Mouse (Mus musculus) Patski (cell line): ENCODE results near the gene Fkrp. TPM values are rescaled to one million over a fixed set of nuclear protein-coding genes. Genes with fewer than 3 reads are reported as not detected.

Source experiments
- ATAC-seq: fragments of 100-300 bp; one replicate; pipeline ENCODE4 v1.8.0; 2021
- CTCF ChIA-PET: fragments of 350-600 bp; sonication (Branson Sonifier 250); formaldehyde crosslinking; loops from one replicate; lab custom pipeline; 2022; ENCODE audit warnings: inconsistent platforms; lab: Charles Lee
- POLR2A ChIA-PET: fragments of 350-600 bp; sonication (Branson Sonifier 250); formaldehyde crosslinking; loops from one replicate; lab custom pipeline; 2022; ENCODE audit warnings: antibody characterized with exemption, inconsistent platforms; lab: Charles Lee
- DNase-seq: peaks from one replicate; pipeline ENCODE4 v3.0.0-alpha.2; 2011; ENCODE audit warnings: low read depth, low spot score
- H3K27me3 ChIP-seq: fragments of 371-371 bp; one replicate; pipeline ENCODE4 v1.5.1; 2021
- CTCF ChIP-seq: fragments of 100-300 bp; IDR thresholded peaks from one replicate; pipeline ENCODE4 v1.5.1; 2021
- in situ Hi-C: fragments of 300-500 bp; cut with MboI; formaldehyde crosslinking; loops from 3 replicates; pipeline ENCODE4 v1.11.1; 2018; ENCODE audit warnings: low pct_unique_long_range_greater_than_20kb, mixed read lengths
- polyA plus RNA-seq: library from polyadenylated mRNA; unstranded; gene quantifications from one replicate; pipeline ENCODE4 v1.2.3, GENCODE M21; 2021

Gene Fkrp
- polyA plus RNA-seq, 1 experiment from 2014 or later = 33.4 TPM

DNA sequence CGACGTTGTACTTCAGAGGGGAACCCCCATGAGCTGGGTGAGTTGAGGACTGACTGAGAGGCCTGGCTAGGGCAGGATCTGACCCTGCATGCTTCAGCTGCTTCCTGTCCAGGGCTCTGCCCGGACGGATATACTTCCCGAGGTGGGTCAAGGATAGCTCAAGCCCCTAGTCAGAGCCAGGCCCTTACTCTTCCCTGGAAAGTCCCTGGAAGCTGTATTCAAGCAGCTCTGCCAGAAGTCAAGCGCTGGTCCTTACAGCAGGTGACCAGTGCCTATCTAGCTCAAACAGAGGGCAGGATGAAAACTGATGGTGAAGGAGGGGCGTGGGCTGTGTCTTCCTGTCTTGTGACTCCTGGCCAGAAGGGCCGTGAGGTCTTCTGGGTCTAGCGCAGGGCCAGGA, 13.9 kb upstream of the Fkrp start:
- ATAC-seq (no peak), DNase-seq (no peak)
- no peaks in the 10 kb centered on the region for H3K27me3 ChIP-seq
- in situ Hi-C loops = no loop called here
- ChIA-PET CTCF (interaction anchor here (0.8 to 1.4 kb wide), 3 partner anchors 21 to 201 kb away, joined by 3 read pairs; no protein-coding TSS in a partner anchor), POLR2A (no interaction called here)
- no peak for TF ChIP-seq CTCF

GRCm38 (mm10) chr7:16827274-16827673, 10.7 kb upstream of the Fkrp start:
- no peak for DNase-seq
- ChIA-PET POLR2A (interaction anchor here (1.7 kb wide), 1 partner anchor 10 kb away, joined by 3 read pairs; the partner anchor contains the start of gene Fkrp), CTCF (no interaction called here)
- in situ Hi-C loops = no loop called here
- no peaks in the 10 kb centered on the region for H3K27me3 ChIP-seq
- TF ChIP-seq CTCF = no peak
- ATAC-seq = no peak

DNA sequence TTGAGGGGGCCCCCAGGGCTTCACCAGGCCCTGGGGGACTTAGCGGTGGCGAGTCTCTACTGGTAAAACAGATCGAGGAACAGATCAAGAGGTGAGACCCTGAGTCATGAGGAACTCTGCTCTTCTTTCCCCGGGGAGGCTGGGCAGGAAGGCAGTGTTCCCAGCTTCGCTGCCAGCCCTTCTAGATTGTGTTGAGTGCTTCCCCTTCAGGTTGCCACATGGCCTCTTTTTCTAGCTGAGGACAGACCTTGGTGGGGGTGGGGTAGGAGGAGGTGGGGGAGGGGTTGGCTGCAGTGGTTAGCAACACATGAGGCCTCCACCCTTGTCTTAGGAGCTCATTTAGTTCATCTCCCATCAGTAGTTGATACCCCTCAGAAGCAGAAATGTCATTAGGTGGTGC, 10.0 kb upstream of the Fkrp start:
- ATAC-seq (no peak), DNase-seq (no peak)
- in situ Hi-C loops = no loop called here
- no peaks in the 10 kb centered on the region for H3K27me3 ChIP-seq
- ChIA-PET POLR2A (interaction anchor here (0.6 kb wide), 1 partner anchor 37 kb away, joined by 3 read pairs; no protein-coding TSS in a partner anchor), CTCF (no interaction called here)
- no peak for TF ChIP-seq CTCF

DNA sequence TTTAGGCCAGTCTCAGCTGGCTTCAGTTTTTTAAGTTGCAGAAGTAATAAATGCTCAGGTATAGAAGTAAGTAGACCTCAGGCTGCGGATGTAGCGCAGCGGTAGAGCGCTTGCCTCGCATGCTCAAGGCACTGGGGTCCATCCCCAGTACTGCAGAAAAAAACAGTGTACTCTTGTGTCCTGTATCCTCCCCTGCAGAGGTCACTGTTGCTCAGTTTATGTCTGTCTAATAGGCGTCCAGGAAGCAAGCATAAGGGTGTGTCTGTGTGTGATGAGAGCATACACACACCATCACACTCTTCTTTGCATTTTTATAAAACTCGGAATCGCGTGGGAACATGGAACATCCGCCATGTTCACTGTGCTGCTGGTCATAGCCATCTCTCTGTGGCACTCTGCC, 9.3 kb upstream of the Fkrp start:
- DNase-seq (no peak), ATAC-seq (no peak)
- no peak for TF ChIP-seq CTCF
- no peaks in the 10 kb centered on the region for H3K27me3 ChIP-seq
- ChIA-PET POLR2A (no interaction called here), CTCF (no interaction called here)
- in situ Hi-C loops = no loop called here

- in situ Hi-C loops = no loop called here
- no peak for TF ChIP-seq CTCF
- ChIA-PET POLR2A (no interaction called here), CTCF (no interaction called here)
- H3K27me3 ChIP-seq = no peaks in the 10 kb centered on the region
- ATAC-seq (no peak), DNase-seq (no peak)
Observed at GRCm38 (mm10) chr7:16823734-16824133, 7.2 kb upstream of the Fkrp start.

- ATAC-seq (no peak), DNase-seq (no peak)
- no peak for TF ChIP-seq CTCF
- POLR2A ChIA-PET = interaction anchor here (0.5 kb wide), 1 partner anchor 49 kb away, joined by 3 read pairs; no protein-coding TSS in a partner anchor
- in situ Hi-C loops = no loop called here
- CTCF ChIA-PET = interaction anchor here (1.0 kb wide), 1 partner anchor 38 kb away, joined by 4 read pairs; no protein-coding TSS in a partner anchor
- no peaks in the 10 kb centered on the region for H3K27me3 ChIP-seq
Observed at GRCm38 (mm10) chr7:16821669-16822101, 5.2 kb upstream of the Fkrp start.

- in situ Hi-C loops = no loop called here
- POLR2A ChIA-PET = interaction anchor here (0.5 to 0.7 kb wide), 2 partner anchors 29 to 49 kb away, joined by 3 to 4 read pairs; no protein-coding TSS in a partner anchor
Observed at GRCm38 (mm10) chr7:16821091-16821490, 4.6 kb upstream of the Fkrp start.

GRCm38 (mm10) chr7:16820271-16820763, 3.8 kb upstream of the Fkrp start:
- DNase-seq (no peak), ATAC-seq (no peak)
- no peaks in the 10 kb centered on the region for H3K27me3 ChIP-seq
- no peak for TF ChIP-seq CTCF
- ChIA-PET POLR2A (no interaction called here), CTCF (no interaction called here)
- in situ Hi-C loops = no loop called here

More at GRCm38 (mm10) chr7:16821091-16821490, 4.6 kb upstream of the Fkrp start:
- DNase-seq (no peak), ATAC-seq (no peak)
- H3K27me3 ChIP-seq = no peaks in the 10 kb centered on the region
- no peak for TF ChIP-seq CTCF
- CTCF ChIA-PET = interaction anchor here (1.0 kb wide), 1 partner anchor 39 kb away, joined by 4 read pairs; no protein-coding TSS in a partner anchor

DNA sequence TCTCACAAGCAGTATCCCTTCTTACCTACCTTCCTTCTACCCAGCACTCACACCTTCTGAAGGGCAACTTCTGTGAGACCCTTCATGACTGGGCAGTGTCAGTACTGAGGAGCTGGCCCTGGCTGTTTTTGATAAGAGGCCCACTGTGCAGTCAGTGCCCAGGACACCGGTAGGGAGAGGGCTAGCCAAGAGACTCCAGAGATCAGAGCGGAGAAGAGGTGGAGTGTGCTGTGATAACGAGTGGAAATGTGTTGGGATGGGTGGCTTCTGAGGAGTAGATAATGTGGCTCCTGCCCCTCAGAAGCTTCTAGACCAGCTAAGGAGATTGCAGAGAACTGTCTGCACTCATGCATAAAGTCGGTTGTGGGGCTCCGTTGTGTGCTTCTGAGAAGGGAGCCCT, 3.3 kb upstream of the Fkrp start:
- TF ChIP-seq CTCF = no peak
- CTCF ChIA-PET = no interaction called here
- in situ Hi-C loops = no loop called here
- ATAC-seq (no peak), DNase-seq (no peak)
- POLR2A ChIA-PET = interaction anchor here (0.9 kb wide), 1 partner anchor 34 kb away, joined by 3 read pairs; no protein-coding TSS in a partner anchor
- H3K27me3 ChIP-seq = no peaks in the 10 kb centered on the region

DNA sequence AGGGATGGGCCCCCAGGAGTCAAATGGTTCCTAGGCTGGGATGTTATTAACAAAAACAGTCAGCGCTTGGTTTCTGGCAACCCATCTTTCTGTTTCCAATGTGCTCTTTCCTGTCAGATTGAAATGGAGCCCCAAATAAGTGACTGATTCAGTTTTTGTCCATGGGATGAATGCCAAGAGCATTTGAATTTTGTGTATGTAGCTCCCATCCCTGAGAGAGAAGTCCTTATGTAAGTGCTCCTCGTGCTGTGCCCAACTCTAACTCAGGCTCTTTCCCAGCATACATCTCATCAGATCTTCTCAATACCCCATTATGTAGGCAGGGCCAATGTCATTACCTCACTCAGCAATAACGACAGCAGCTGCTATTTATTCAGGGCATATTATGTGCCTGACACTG, 1.2 kb upstream of the Fkrp start:
- DNase-seq = no peak

DNA sequence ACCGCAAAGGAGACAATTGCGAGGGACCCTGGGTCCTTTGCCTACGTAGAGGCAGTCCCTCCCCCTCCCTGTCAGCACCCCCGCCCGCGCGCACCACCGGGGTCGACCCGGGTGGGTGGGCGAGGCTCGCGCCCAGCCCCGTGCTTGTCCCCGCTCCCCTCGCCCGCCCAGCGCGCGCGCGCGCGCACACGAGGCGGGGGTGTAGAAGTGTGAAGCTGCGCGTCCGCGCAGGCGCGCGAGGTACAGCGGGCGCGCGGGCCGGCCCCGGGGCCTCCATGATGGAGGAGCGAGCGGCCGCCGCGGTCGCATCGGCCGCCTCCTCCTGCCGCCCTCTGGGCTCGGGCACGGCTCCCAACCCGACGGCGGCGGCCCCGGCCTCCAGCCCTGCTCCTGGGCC, 456 bp downstream of the Fkrp start:
- in situ Hi-C loops = no loop called here
- no peak for TF ChIP-seq CTCF
- peak; percentile 52 for ATAC-seq
- POLR2A ChIA-PET = no interaction called here
- no peaks in the 10 kb centered on the region for H3K27me3 ChIP-seq
- CTCF ChIA-PET = no interaction called here
- no peak for DNase-seq

More for the DNA sequence above, 1.2 kb upstream of the Fkrp start:
- H3K27me3 ChIP-seq = no peaks in the 10 kb centered on the region
- ChIA-PET POLR2A (interaction anchor here (1.2 kb wide), 1 partner anchor 10 kb away, joined by 3 read pairs; no protein-coding TSS in a partner anchor), CTCF (interaction anchor here (1.0 kb wide), 1 partner anchor 72 kb away, joined by 3 read pairs; no protein-coding TSS in a partner anchor)
- in situ Hi-C loops = no loop called here
- no peak for TF ChIP-seq CTCF
- no peak for ATAC-seq
